Mouse (Mus musculus) myocyte (in vitro differentiated cells): Measurements from ENCODE around the gene Pnpla5. TPM values are rescaled to one million over a fixed set of nuclear protein-coding genes. Genes with fewer than 3 reads are reported as not detected.

ENCODE experiments used
- H3K27me3 ChIP-seq: one replicate; pipeline ENCODE4 v1.6.1; 2011; ENCODE audit not compliant: control insufficient read depth, insufficient read depth, insufficient read length
- H3K36me3 ChIP-seq: one replicate; pipeline ENCODE4 v1.6.1; 2011; ENCODE audit not compliant: control insufficient read depth, insufficient read depth
- H3K4me2 ChIP-seq: one replicate; pipeline ENCODE4 v1.6.1; 2011; ENCODE audit warnings: low read depth, control low read depth
- H3K4me3 ChIP-seq: one replicate; pipeline ENCODE4 v1.5.1; 2011; ENCODE audit warnings: mild to moderate bottlenecking, control low read depth, moderate library complexity
- H3K79me2 ChIP-seq: one replicate; pipeline ENCODE4 v1.6.1; 2011; ENCODE audit not compliant: control insufficient read depth, insufficient read depth
- H3ac ChIP-seq: one replicate; pipeline ENCODE4 v1.6.1; 2011; ENCODE audit not compliant: control insufficient read depth, insufficient read length
- CEBPB ChIP-seq: IDR thresholded peaks from 2 replicates; pipeline ENCODE4 v1.6.1; 2011; ENCODE audit warnings: mild to moderate bottlenecking, moderate library complexity; ENCODE audit not compliant: poor library complexity, insufficient read depth, severe bottlenecking
- E2F4 ChIP-seq: IDR thresholded peaks from one replicate; pipeline ENCODE4 v1.6.1; 2011; ENCODE audit warnings: mild to moderate bottlenecking, control low read depth, moderate library complexity; ENCODE audit not compliant: insufficient read depth
- MAX ChIP-seq: IDR thresholded peaks from one replicate; pipeline ENCODE4 v1.6.1; 2011; ENCODE audit warnings: low read depth, mild to moderate bottlenecking, control low read depth
- MYOD1 ChIP-seq, 3 experiments: IDR thresholded peaks; one replicate each; pipeline ENCODE4 v1.6.1; 2011; ENCODE audit warnings: control low read depth in 2 of 3, low read depth in 2 of 3, mild to moderate bottlenecking in 2 of 3, moderate library complexity in 1 of 3; ENCODE audit not compliant: insufficient read length in 2 of 3, control insufficient read depth in 1 of 3
- MYOG ChIP-seq, 3 experiments: IDR thresholded peaks; one replicate each; pipeline ENCODE4 v1.6.1; 2011; ENCODE audit warnings: control low read depth in 2 of 3, low read depth in 2 of 3, mild to moderate bottlenecking in 2 of 3; ENCODE audit not compliant: insufficient read length in 2 of 3, control insufficient read depth in 1 of 3, insufficient read depth in 1 of 3
- POLR2A ChIP-seq: IDR thresholded peaks from one replicate; pipeline ENCODE4 v1.6.1; 2011; ENCODE audit warnings: low read depth, mild to moderate bottlenecking, control low read depth, moderate library complexity; ENCODE audit not compliant: insufficient read length
- POLR2AphosphoS2 ChIP-seq: IDR thresholded peaks from one replicate; pipeline ENCODE4 v1.6.1; 2011; ENCODE audit warnings: low read depth, control low read depth; ENCODE audit not compliant: insufficient read length
- REST ChIP-seq: IDR thresholded peaks from one replicate; pipeline ENCODE4 v1.6.1; 2011; ENCODE audit warnings: mild to moderate bottlenecking, control low read depth, moderate library complexity; ENCODE audit not compliant: insufficient read depth, insufficient read length
- SRF ChIP-seq: IDR thresholded peaks from one replicate; pipeline ENCODE4 v1.6.1; 2011; ENCODE audit warnings: low read depth; ENCODE audit not compliant: control insufficient read depth, insufficient read length
- TCF12 ChIP-seq: IDR thresholded peaks from one replicate; pipeline ENCODE4 v1.6.1; 2011; ENCODE audit warnings: mild to moderate bottlenecking, control low read depth; ENCODE audit not compliant: poor library complexity, insufficient read depth, severe bottlenecking
- TCF3 ChIP-seq: IDR thresholded peaks from one replicate; pipeline ENCODE4 v1.6.1; 2011; ENCODE audit warnings: low read depth, control low read depth; ENCODE audit not compliant: insufficient read length
- USF1 ChIP-seq: IDR thresholded peaks from one replicate; pipeline ENCODE4 v1.6.1; 2011; ENCODE audit warnings: low read depth, mild to moderate bottlenecking, control low read depth, moderate library complexity
- polyA plus RNA-seq: library from polyadenylated mRNA; unstranded; fragments of >200 nt; fragmentation: generic; extraction: Trizol; gene quantifications from one replicate; pipeline ENCODE4 v1.2.1, GENCODE M21; 2012; ENCODE audit warnings: missing spikeins

The Pnpla5 gene
- polyA plus RNA-seq, 1 experiment: not detected

DNA sequence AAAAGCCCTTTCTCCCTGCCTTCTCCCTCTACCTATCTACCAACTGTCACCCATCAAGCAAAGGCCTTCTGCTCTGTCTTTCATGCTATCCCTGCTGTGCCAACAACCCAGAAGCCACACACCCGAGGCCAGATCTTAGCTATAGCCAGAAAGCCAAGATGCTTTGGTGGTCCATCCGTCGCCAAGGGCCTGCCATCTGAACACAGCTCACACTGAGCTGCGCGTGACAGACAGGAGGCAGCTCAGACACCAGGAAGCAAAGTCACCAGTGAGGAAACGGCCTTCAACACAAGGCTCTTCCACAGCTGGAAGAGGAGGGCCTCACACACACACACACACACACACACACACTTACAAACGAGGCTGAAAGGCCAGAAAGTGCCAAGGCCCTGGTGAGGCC is 28.1 kb downstream of the Pnpla5 start:
- no peak overlapping the region for H3K4me2 ChIP-seq
- H3K36me3 ChIP-seq: no peaks in the 10 kb centered on the region
- peaks cover 43% of the 10 kb centered on the region for H3K27me3 ChIP-seq
- H3K4me3 ChIP-seq: no peak overlapping the region
- TF ChIP-seq E2F4 (no peak), TCF12 (no peak), TCF3 (no peak), POLR2A (no peak), SRF (no peak), POLR2AphosphoS2 (no peak), CEBPB (no peak), MYOG (IDR thresholded peaks at IDR 0.05; ENCODE audit: control insufficient read depth in 1 of 3, insufficient read depth in 1 of 3, insufficient read length in 2 of 3, low read depth in 2 of 3) (no peak), MYOD1 (IDR thresholded peaks at IDR 0.05; ENCODE audit: control insufficient read depth in 1 of 3, insufficient read length in 2 of 3, low read depth in 2 of 3) (no peak)
- no peak overlapping the region for H3ac ChIP-seq
- no peaks in the 10 kb centered on the region for H3K79me2 ChIP-seq

GRCm38 (mm10) chr15:84086775-84087174 is 36.2 kb downstream of the Pnpla5 start:
- Histone ChIP-seq H3K4me3 (no peak overlapping the region), H3K27me3 (peaks cover 23% of the 10 kb centered on the region), H3K36me3 (no peaks in the 10 kb centered on the region), H3K79me2 (no peaks in the 10 kb centered on the region), H3ac (no peak overlapping the region), H3K4me2 (no peak overlapping the region)
- no peak for TF ChIP-seq POLR2A
- no peak for TF ChIP-seq REST
- TF ChIP-seq POLR2AphosphoS2: no peak
- TF ChIP-seq MYOD1 (IDR thresholded peaks at IDR 0.05; ENCODE audit: control insufficient read depth in 1 of 3, insufficient read length in 2 of 3, low read depth in 2 of 3): no peak
- TF ChIP-seq USF1: no peak
- TF ChIP-seq MYOG (IDR thresholded peaks at IDR 0.05; ENCODE audit: control insufficient read depth in 1 of 3, insufficient read depth in 1 of 3, insufficient read length in 2 of 3, low read depth in 2 of 3): no peak
- no peak for TF ChIP-seq SRF
- TF ChIP-seq E2F4: no peak
- no peak for TF ChIP-seq MAX
- TF ChIP-seq TCF3: no peak
- no peak for TF ChIP-seq CEBPB
- TF ChIP-seq TCF12: no peak

GRCm38 (mm10) chr15:84086364-84086763 is 36.6 kb downstream of the Pnpla5 start:
- TF ChIP-seq CEBPB (no peak), REST (peak; percentile 99), MYOG (IDR thresholded peaks at IDR 0.05; ENCODE audit: control insufficient read depth in 1 of 3, insufficient read depth in 1 of 3, insufficient read length in 2 of 3, low read depth in 2 of 3) (no peak)
- H3K27me3 ChIP-seq: peaks cover 26% of the 10 kb centered on the region
- no peak overlapping the region for H3ac ChIP-seq
- H3K36me3 ChIP-seq: no peaks in the 10 kb centered on the region
- no peaks in the 10 kb centered on the region for H3K79me2 ChIP-seq
- no peak overlapping the region for H3K4me2 ChIP-seq
- H3K4me3 ChIP-seq: no peak overlapping the region

DNA sequence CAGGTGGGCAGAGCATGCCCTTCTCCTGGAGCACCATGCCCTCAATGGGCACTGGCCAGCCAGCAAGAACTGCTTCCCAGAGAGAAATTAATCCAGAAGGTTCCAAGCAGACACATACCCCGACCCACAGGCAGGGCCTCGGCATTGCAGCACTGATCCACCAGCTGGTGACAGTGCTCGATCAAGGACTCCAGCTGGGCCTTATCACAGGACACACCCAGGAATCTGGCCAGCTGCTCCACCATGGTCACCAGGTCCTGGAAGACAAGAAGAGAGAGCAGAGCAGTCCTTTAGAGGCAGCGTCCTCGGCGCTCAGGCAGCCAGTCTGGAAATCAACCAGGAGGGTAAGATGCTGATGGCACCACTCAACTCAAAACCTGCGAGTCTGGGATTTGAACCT is 42.9 kb downstream of the Pnpla5 start:
- no peaks in the 10 kb centered on the region for H3K36me3 ChIP-seq
- TF ChIP-seq USF1 (no peak), POLR2A (no peak), MAX (no peak), SRF (no peak), TCF3 (no peak), CEBPB (no peak), REST (no peak), TCF12 (no peak), E2F4 (no peak), MYOG (IDR thresholded peaks at IDR 0.05; ENCODE audit: control insufficient read depth in 1 of 3, insufficient read depth in 1 of 3, insufficient read length in 2 of 3, low read depth in 2 of 3) (no peak)
- H3K4me3 ChIP-seq: no peak overlapping the region
- H3K4me2 ChIP-seq: no peak overlapping the region
- H3K27me3 ChIP-seq: peaks cover 60% of the 10 kb centered on the region
- H3K79me2 ChIP-seq: no peaks in the 10 kb centered on the region
- no peak overlapping the region for H3ac ChIP-seq

DNA sequence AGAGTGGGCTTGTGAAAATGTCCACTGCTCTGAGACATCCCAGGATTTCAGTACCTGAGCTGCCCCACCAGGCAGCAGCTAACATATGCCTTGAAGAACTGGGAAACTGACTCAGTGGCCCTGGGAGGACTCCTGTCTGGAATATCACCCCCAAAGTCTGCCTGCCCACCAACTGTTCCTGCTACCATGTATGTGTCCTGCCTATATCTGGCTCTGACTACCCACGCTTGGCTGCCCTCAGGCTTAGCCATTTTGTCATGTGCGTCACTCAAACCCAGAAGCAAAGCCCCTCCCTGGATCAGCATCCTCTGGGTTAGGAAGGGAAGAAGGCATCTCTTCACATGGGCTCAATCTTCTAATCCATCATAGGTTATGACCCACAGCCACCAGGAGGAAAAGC is 43.5 kb downstream of the Pnpla5 start:
- no peak overlapping the region for H3ac ChIP-seq
- no peak overlapping the region for H3K4me3 ChIP-seq
- peaks cover 65% of the 10 kb centered on the region for H3K27me3 ChIP-seq
- H3K79me2 ChIP-seq: no peaks in the 10 kb centered on the region
- TF ChIP-seq USF1: no peak
- no peak for TF ChIP-seq TCF12
- TF ChIP-seq SRF: no peak
- TF ChIP-seq CEBPB: no peak
- TF ChIP-seq MAX: no peak
- no peak for TF ChIP-seq MYOD1 (IDR thresholded peaks at IDR 0.05; ENCODE audit: control insufficient read depth in 1 of 3, insufficient read length in 2 of 3, low read depth in 2 of 3)
- no peak for TF ChIP-seq E2F4
- TF ChIP-seq TCF3: no peak
- no peak for TF ChIP-seq POLR2A
- no peak for TF ChIP-seq REST
- no peak for TF ChIP-seq POLR2AphosphoS2
- no peak for TF ChIP-seq MYOG (IDR thresholded peaks at IDR 0.05; ENCODE audit: control insufficient read depth in 1 of 3, insufficient read depth in 1 of 3, insufficient read length in 2 of 3, low read depth in 2 of 3)
- H3K36me3 ChIP-seq: no peaks in the 10 kb centered on the region
- no peak overlapping the region for H3K4me2 ChIP-seq
